Mouse (Mus musculus): ENCODE data around the gene Zfp280d. TPM values are rescaled to one million over a fixed set of nuclear protein-coding genes. Genes with fewer than 3 reads are reported as not detected.
"Not testable (repeated sequence)": the region's sequence is repeated elsewhere in the genome, so short reads cannot be mapped to it uniquely, and the experiment has no call there.

The Zfp280d gene
- total RNA-seq, 2 experiments from 2014 or later, result 51.5 to 67.6 TPM

- ATAC-seq (replicated peaks; ENCODE audit: low FRiP score, poor library complexity, severe bottlenecking), result no peak
These were observed 69.2 kb downstream of the Zfp280d start for GRCm38 (mm10) chr9:72343844-72344243.

GRCm38 (mm10) chr9:72372359-72372758, 97.7 kb downstream of the Zfp280d start:
- ATAC-seq (replicated peaks; ENCODE audit: low FRiP score, poor library complexity, severe bottlenecking), result no peak

- ATAC-seq (replicated peaks; ENCODE audit: low FRiP score, poor library complexity, severe bottlenecking), result peak; percentile 65
These were observed 99.4 kb downstream of the Zfp280d start for GRCm38 (mm10) chr9:72374074-72374473.

- ATAC-seq (replicated peaks; ENCODE audit: low FRiP score, poor library complexity, severe bottlenecking), result no peak
These were observed 100.3 kb downstream of the Zfp280d start for GRCm38 (mm10) chr9:72374996-72375395.

- no peak for ATAC-seq (replicated peaks; ENCODE audit: low FRiP score, poor library complexity, severe bottlenecking)
These were observed 101.0 kb downstream of the Zfp280d start for GRCm38 (mm10) chr9:72375639-72376038.

GRCm38 (mm10) chr9:72385786-72386185, 111.1 kb downstream of the Zfp280d start:
- no peak for ATAC-seq (replicated peaks; ENCODE audit: low FRiP score, poor library complexity, severe bottlenecking)

GRCm38 (mm10) chr9:72388934-72389333, 114.3 kb downstream of the Zfp280d start:
- no peak for ATAC-seq (replicated peaks; ENCODE audit: low FRiP score, poor library complexity, severe bottlenecking)

- ATAC-seq (replicated peaks; ENCODE audit: low FRiP score, poor library complexity, severe bottlenecking), result no peak
These were observed 114.9 kb downstream of the Zfp280d start for GRCm38 (mm10) chr9:72389431-72390002.

GRCm38 (mm10) chr9:72390321-72391077, 115.8 kb downstream of the Zfp280d start:
- ATAC-seq (replicated peaks; ENCODE audit: low FRiP score, poor library complexity, severe bottlenecking), result no peak

- ATAC-seq (replicated peaks; ENCODE audit: low FRiP score, poor library complexity, severe bottlenecking), result no peak
These were observed 118.0 kb downstream of the Zfp280d start for GRCm38 (mm10) chr9:72392686-72393085.

- no peak for ATAC-seq (replicated peaks; ENCODE audit: low FRiP score, poor library complexity, severe bottlenecking)
These were observed 118.6 kb downstream of the Zfp280d start for GRCm38 (mm10) chr9:72393238-72393637.

- ATAC-seq (replicated peaks; ENCODE audit: low FRiP score, poor library complexity, severe bottlenecking), result no peak
These were observed 119.2 kb downstream of the Zfp280d start for GRCm38 (mm10) chr9:72393869-72394341.

GRCm38 (mm10) chr9:72400121-72400520, 125.5 kb downstream of the Zfp280d start:
- no peak for ATAC-seq (replicated peaks; ENCODE audit: low FRiP score, poor library complexity, severe bottlenecking)

GRCm38 (mm10) chr9:72401769-72402168, 127.1 kb downstream of the Zfp280d start:
- not testable (repeated sequence) for ATAC-seq (replicated peaks; ENCODE audit: low FRiP score, poor library complexity, severe bottlenecking)

- ATAC-seq (replicated peaks; ENCODE audit: low FRiP score, poor library complexity, severe bottlenecking), result no peak
These were observed 128.8 kb downstream of the Zfp280d start for GRCm38 (mm10) chr9:72403421-72403820.

GRCm38 (mm10) chr9:72404446-72404845, 129.8 kb downstream of the Zfp280d start:
- ATAC-seq (replicated peaks; ENCODE audit: low FRiP score, poor library complexity, severe bottlenecking), result no peak

GRCm38 (mm10) chr9:72404934-72405333, 130.3 kb downstream of the Zfp280d start:
- no peak for ATAC-seq (replicated peaks; ENCODE audit: low FRiP score, poor library complexity, severe bottlenecking)

GRCm38 (mm10) chr9:72405882-72406638, 131.4 kb downstream of the Zfp280d start:
- ATAC-seq (replicated peaks; ENCODE audit: low FRiP score, poor library complexity, severe bottlenecking), result no peak

- peak; percentile 76 for ATAC-seq (replicated peaks; ENCODE audit: low FRiP score, poor library complexity, severe bottlenecking)
These were observed 133.5 kb downstream of the Zfp280d start for GRCm38 (mm10) chr9:72408131-72408586.

GRCm38 (mm10) chr9:72409381-72410225, 134.9 kb downstream of the Zfp280d start:
- ATAC-seq (replicated peaks; ENCODE audit: low FRiP score, poor library complexity, severe bottlenecking), result peak; percentile 85
